Mouse (Mus musculus): Measurements from ENCODE around the gene Rnf32.
A peak's percentile ranks its signal among the peaks of the same experiment; 100 is the strongest.

Gene Rnf32

DNA sequence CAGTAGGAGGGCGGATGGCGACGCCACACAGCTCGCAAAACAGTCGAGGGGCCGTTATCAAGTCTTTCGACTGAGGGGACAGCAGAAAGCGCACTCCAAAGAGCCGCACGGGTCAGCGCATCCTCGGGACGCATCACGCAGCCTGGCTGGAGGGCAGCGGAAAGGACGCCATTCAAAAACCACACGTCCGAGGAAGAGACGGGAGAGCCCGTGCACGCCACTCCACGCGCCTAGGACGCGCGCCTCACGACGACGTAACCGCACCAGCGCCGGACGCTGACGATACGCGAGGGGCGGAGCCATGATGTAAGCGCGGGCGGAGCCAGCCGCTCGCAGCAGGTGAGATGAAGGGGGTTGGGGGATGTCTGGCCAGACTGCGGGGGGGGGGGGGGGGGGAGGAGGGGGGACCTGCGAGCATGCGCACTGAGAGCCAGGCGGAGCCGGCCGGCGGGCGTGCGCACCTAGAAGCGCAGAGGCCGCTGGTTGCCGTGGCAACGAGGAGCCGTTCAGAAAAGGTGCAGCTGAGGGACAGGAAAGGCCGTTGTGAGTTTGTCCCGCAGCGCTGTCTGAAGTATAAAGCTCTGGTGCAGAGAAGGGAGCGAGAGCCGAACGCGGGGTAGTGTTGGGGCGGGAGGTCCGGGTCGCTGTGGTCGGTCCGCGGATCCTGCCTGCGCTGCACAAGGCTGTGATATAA is at the start of gene Rnf32:
Rnf32 (plus strand) TSS at position 423 of the 694 bp plus-strand sequence.
- DNase-seq, result peak; percentile 77 to 89

DNA sequence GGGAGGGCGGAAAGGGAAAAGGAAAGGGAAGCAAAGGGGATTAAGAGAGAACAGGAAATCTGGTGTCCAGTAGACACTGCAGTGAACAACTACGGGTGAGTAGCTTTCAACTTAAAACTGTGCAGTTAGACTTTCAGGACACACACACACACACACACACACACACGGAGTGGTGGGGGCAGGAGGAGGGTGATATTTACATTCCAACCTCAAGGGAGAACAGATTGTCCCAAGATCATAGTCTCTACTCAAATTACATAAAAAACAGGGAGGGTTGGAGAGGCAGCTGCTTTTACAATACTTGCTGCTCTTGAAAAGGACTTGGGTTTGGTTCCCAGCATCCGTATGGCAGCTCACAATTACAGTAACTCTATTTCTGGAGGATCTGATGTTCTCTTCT is 45.6 kb upstream of the Rnf32 start:
- no peak for DNase-seq

DNA sequence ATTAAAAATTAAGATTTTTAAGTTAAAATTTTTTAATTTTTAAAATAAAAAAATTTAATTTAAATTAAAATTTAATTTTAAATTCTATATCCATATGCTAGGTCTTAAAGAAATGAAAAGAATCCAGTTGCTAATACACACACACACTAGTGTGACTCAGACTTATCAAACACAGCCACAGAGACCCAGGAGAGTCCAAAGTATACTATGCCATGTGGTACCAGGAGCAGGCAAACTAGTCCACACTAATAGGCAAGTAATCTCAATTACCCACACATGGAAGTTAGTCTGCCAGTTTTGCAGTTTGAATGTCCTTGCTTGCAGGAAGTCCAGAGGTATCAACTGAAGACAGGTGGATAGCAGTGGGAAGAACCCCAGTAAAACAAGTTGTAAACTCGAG is 35.9 kb upstream of the Rnf32 start:
- DNase-seq, result no peak

DNA sequence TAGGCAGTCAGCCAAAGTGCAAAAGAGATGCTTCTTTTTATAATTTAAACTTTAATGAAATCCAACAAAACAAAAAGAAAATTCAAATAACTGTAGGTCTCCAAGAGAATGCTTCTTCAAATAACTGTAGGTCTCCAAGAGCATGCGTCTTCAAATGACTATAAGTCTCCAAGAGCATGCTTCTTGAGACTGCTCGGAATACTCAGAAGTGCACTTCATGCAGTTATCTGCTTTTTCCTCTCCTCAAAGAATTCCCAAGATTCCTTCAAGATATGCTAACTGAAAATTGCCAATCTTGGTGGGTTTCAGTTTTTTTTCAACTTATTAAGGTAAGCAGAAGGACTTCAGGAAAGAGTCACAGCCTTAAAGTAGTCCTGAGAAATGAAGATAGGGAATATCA is 28.8 kb upstream of the Rnf32 start:
- no peak for DNase-seq

DNA sequence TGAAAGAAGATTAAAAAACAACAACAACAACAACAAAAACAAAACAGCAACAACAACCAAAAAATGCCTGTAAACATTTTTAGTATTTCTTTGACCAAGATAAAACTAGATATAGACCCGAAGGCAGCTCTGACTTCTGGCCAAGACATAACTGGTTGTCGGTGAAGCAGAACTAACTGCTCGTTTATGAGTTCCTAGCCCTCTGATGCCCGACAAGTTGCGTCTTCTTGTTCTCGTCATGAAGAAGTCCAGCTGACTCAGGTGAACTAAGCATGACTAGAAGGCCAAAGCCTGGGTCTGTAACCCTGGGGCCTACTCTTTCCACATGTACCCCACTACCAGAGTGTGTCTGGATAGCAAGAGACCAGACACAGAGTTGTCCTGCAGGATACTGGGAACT is 25.6 kb upstream of the Rnf32 start:
- peak; percentile 44 to 45 for DNase-seq

DNA sequence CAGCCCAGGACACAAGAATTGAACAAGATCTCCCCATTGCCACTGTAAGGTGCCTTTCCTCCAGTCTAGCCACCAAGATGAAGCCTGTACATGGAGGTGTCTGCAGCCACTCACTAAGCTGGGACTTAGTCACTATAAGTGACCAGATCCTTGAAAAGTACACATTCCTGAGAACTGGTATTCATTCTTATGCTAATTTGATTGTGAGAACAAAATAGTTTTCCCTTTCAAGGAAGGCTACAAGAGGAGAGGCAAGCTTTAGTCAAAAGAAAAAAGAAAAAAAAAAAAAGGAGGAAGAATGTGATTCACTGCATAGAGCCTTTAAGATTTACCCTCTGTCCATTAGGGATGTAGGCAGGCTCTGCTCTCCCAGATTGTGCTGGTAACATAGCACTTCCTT is 24.6 kb upstream of the Rnf32 start:
- DNase-seq, result no peak

DNA sequence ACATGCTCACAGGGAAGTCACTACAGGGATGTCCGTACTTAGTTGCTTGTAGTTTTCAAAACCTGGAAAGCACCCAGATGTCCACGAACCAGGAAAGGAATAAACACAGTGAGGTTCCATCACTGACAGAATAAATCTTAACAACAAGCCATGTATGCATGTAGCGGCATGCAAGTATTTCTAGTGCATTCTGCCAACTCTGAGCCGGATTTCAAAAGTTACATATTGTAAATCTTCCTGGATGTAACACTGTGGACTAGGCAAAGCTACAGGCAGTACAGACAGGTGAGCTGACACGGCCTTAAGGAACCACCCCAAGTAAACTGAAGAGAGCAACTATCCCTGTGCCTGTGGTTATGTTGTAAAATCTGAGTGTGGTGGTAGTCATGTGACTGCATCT is 9.0 kb upstream of the Rnf32 start:
- DNase-seq, result no peak

DNA sequence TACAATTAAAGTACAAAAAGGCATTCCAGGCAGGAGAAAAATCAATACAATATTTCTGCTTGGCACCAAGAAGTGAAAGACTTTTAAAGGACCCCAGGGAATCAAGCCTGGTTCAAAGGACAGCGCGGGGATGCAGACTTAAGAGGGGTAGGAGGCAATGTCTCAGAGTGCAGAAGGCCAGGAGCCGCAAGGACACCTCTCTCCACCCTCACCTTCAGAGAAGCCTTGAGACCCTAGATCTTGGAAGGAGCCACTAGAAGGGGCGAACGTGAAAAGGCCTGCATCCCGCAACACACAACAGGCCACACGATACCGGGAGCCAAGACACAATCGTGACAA is 592 bp upstream of the Rnf32 start:
- DNase-seq, result no peak

DNA sequence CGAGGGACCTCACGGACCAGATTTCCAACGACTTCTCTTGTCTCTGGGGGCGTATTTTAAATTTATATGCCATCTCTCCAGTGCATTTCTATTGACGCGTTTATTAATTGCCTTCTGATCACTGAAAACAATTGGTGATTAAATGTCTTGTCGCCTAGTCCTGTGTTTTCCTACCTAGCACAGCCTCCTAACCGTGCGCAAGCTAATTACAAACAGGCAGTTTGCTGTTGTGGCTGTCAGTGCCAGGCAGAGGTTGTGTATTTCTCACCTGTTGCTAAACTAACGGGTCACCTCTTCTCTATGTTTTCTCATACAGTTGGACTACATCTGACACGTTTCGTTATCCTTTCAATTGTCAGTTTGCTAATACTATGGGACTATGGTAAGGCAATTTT is 469 bp downstream of the Rnf32 start:
- no peak for DNase-seq

DNA sequence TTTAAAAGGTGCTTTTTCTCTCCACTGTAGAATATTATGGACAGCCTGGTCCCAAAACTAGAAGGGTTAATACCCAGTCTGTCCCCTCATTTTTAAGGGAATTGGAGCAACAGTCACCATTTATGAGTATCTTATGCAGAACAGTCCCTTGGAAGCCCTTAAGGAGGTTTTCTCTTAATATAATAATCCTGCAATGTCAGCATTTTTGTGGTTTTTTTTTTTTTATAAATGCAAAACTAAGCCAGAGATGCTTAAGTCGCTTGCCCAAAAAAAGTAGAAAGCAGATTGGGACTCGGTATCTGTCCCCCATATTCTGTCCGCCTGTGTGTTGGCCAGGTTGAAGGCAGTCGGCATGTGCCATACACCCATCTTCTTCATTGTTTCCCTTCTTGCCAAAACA is 1.4 kb downstream of the Rnf32 start:
- no peak for DNase-seq

DNA sequence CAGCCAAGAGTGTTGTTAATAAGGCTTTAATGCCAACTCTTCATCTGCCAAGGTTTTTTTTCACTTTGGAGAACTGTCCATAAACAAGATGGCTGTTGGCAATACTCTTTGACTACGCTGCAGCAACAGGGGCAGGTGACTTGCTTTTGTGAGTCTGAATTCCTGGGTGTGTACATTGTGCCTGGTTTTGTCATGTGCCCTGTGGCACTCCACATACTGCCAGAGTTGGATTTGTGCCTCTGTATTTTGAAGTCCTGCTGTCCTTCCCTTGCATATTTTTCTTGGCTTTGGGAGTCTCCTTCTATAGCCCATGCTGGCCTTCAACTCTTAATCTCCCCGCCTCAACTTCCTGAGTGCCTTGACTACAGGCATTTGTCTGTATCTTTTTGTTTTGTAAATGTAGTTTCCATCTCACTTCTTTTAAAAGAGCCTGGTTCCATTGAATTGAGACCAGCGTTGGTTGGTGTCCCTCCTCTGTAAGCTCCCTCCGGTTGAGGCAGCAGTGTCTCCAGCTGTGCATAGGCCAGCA is 3.2 kb downstream of the Rnf32 start:
- no peak for DNase-seq

DNA sequence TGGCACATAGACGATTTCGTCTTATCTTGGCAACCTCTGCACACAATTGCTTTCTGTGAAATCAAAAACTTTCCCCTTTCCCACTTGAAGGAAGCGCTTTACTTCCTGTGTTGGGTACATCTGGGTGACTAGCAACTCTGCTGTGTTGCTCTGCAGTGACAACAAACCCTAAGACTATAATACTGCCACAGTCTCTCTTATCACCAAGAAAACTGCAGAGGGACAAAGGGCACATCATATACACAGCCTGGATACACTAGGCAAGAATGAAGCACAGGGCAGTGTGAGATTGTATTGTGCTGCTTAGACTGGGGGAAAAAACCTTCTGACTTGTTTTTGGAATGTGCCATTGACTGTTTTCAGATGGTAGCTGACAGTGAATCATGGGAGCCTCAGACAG is 4.1 kb downstream of the Rnf32 start:
- DNase-seq, result no peak

DNA sequence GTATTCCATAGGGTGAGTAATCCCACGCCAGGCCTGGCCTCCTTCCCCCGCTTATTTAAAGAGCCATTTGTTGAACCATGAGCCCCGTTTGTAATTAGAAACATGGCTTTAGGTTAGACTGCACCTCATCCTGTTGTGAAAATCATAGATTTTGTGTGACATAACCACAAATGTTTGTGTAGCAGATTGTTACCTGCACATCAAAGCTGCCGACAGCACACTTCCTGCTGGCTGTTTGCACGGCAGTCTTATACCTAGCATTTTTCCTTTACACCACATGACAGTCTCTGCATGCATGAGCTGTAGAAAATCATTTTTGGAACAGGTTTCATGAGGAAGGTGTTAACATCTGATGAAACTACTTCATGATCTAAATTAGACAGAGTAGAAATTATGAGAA is 9.9 kb downstream of the Rnf32 start:
- DNase-seq, result no peak

DNA sequence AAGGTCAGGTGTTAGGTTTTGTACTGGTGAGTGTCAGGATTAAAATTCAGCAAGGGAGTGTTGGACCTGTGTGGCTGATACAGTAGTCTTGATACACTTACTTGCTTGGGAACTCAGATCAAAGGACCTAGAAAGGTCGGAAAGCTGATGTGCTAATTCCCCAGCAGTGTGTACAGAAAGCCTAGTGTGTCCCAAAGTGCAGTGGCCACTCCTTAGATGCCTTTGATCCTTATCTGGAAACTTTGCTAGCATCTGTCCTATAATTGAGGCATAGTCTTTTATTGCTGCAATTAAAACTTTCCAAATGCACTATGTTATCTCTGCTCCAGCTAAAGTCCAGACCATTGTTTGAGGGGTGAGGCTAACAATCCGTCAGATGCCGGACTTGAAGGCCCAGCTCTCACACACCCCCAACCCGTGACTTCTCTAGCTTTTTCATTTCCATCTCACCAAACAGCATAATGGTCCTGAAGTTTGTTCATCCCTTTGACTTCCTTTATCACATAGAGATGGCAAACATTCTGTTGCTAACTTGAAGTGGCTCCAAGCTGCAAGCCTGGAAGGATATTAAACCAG is 16.3 kb downstream of the Rnf32 start:
- no peak for DNase-seq

DNA sequence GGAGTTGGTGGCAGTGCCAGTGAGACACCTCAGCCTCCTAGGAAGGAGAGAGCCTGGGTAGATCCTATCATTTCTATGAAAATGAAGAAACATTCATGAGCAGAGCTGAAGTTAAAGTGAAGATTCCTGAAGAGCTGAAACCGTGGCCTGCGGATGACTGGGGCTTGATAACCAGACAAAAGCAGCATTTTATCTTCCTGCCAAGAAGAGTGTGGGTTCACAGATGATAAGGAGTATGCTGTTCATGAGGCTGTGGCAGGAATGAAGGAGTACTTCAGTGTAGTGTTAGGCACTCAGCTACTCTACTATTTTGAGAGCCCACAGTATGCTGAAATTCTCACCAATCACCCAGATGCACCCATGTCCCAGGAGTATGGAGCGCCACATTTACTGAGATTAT is 22.2 kb downstream of the Rnf32 start:
- DNase-seq, result no peak

DNA sequence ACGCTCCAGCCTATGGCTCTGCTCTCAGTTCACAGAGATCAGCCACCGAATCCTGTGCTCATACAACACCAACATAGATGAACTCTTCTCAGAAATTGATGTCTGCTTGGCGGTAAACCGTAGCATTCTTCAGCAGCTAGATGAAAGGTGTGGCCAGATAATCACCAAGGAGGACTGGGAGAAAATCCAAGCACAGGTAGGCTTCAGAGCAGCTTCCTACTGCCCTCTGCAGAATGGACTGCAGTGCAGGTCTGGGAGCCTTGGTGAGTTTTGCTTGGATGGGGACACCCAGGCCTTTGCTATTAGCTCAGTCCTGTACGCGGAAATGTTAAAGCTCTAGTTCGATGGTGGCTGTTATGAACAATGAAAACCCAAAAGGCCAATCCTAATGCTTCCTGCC is 28.3 kb downstream of the Rnf32 start:
- DNase-seq, result no peak

DNA sequence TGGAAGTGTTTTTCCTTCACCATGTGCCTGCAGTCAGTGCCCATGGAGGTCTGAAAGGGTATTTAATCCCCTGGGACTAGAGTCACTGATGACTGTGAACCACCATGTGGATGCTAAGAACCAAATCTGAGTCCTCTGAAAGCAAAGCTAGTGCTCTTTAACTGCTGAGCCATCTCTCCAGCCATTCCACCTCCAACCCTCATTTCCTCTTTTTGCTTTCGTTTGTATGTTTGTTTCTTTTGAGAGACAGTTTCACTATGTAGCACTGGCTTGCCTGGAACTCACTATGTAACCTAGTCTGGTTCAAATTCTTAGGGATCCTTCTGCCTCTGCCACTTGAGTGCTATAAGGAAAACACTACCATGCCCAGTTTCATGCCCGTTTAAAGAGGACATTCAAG is 34.7 kb downstream of the Rnf32 start:
- no peak for DNase-seq

DNA sequence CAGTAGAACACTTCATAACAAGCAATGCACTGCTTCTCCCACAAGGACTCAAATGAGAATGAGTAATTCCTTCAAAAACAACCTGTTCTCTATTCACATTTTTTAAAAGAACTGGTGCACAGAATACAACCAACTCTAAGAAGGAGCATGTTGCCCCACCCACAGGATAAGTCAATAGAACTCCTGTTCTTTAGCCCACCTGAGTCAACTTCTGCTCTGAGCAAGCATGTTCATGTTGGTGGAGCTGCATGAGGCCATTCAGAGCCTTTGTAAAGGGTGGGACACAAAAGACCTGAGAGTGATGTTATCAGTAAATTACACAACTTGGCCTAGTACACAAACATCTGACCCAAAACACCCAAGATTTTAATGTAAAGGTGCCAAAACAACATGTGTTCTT is 42.6 kb downstream of the Rnf32 start:
- DNase-seq, result no peak

DNA sequence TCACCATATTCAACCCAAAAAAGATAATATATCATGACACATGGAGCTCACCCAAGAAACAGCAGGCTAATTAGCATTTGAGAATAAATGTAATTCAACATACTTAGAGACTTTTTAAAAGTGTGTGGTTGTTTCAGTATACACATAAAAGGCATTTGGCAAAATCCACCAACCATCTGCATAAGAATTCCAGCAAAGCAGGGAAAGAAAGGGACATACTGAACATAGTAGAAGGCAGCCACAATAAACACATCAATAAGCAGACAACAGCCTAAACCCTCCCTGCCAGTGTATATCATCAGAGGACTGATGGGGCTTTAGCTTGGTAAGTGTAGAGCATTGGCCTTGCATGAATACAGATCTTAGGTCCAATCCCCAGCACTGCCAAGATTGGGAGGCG is 49.0 kb downstream of the Rnf32 start:
- DNase-seq, result no peak

DNA sequence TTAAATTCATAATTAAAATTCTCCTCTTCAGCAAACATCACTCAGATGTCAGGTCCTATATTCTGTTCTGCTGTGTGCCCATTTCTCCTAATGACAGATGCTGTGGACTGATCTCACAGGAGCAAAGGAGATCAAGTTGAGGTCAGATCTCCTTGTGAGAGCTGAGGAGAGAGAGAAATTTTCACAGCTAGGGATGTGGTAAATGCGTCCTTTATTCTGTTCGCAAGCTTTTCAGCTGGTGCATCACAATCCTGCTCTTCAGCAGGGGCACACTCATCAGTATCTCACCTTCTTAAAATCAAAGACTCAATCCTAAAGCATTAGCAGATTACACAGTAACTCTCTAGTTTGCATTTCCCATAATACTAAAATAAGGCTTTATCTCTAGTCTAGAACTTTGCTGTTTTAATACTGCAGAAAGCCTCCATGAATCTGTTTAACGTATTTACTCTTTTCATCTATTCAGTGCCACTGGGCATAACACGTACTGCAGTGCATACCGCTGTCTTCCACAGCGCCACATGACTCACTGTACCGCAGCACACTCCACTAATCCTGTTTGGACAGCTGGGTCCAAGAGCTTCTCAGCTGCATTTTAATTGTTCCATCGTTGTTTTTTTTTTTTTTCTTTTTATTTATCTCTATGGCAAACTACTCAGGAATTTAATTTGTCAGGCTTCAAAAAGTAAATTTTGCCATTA is 55.2 kb downstream of the Rnf32 start:
- no peak for DNase-seq

DNA sequence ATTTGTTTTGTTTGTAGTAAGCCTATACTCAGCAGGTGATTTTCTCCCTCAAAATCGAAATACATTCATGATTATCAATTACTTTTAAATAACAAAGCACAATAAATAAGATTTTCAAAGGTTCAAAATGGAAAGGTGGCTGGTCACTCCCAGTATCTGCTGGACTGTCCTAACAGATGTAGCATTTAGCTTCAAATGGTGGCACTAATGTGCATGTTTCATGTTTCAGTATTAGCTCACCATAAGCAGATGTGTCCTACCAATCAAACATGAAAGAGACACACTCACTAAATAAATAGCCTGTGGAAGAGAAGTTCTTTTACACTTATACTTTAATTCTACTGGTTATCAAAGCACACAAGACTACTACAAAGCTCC is 55.7 kb downstream of the Rnf32 start:
- no peak for DNase-seq

DNA sequence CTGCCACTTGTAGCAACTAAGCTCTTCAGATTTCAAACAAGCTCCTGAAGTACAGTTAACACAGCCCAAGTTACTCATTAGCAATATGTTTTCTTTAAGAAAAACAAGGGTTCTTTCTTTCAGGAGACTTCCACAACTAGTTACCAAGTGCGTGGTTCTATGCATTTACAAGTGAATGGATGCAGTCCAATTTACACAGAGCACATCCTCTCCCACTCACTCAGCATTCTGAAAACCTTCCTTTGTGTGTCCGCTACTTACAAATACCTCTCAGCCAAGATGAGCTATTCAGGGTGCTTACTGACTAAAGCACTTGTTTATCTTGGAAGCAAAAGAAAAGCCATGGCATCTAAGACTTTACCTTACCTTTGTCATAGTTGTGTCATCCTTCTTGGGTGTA is 58.1 kb downstream of the Rnf32 start:
- no peak for DNase-seq

DNA sequence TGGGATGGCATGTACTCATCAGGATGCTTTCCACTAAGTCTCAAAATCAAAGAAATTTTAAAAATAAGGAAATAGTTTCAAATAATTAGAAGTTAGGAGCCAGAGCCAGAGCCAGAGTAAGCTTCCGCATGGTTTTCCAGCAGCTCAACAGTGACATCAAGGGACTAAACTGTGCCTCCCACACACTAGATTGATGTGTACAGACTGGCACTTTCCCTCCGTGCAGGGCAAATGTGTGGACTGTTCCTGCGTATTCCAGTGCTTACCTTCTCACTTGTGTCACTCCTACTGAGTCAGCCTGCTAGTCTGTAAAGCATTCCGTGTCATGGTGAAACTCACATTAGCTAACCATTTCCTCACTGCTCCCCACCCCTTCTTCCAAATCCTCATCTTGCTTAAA is 75.1 kb downstream of the Rnf32 start:
- DNase-seq, result no peak

DNA sequence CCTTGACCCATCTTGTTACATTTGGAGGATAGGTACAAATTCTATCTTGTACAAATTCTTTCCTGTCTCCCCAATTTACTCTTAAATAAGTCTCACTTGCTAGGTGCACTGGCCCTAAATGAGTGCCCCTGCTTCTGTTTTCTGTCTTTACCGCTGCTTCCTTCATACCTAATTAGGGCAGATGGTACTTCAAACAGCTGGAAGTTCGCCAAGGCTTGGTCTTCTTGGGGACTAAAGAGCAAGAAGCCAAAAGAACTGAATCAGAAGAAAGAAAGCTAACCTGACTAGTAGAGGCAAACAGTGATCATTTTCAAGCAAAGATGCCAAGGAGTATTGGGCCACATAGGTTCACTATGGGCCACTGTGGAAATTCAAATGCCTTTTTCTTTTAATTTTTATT is 77.6 kb downstream of the Rnf32 start:
- DNase-seq, result no peak

DNA sequence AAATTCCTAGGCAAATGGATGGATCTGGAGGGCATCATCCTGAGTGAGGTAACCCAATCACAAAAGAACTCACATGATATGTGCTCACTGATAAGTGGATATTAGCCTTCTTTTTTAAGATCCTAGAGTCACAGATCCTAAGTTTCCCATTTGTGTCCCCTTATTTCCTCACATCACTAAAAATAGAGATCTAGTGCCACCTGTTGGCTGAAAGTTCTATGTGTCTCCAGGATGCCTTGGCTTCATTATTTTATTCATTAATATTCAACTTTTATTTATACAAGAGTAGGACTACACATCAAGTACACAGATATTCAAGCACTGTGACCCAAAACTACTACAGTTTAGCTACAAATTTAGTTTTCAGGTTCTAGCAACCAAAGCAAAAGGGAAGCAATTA is 79.0 kb downstream of the Rnf32 start:
- DNase-seq, result peak in 1 of 2 experiments; percentile 46
